Mouse (Mus musculus): ENCODE data around the gene Gm10352. TPM values are rescaled to one million over a fixed set of nuclear protein-coding genes. Genes with fewer than 3 reads are reported as not detected.
"Not testable (repeated sequence)": the region's sequence is repeated elsewhere in the genome, so short reads cannot be mapped to it uniquely, and the experiment has no call there.

Gm10352 gene
- 0.10 TPM in 1 of 2 replicates, not detected in the other for polyA plus RNA-seq (2012; rRNA removed)

- DNase-seq (ENCODE audit: extremely low spot score in 1 of 2, low spot score in 1 of 2) = not testable (repeated sequence)
Measured at GRCm38 (mm10) chrY:2900689-2901088, at the start of gene Gm10352. Gene Gm10352 (plus strand): TSS chrY:2900989.

- not testable (repeated sequence) for DNase-seq (ENCODE audit: extremely low spot score in 1 of 2, low spot score in 1 of 2)
Measured at GRCm38 (mm10) chrY:2932282-2932681, 31.5 kb downstream of the Gm10352 start, which contains the start of gene Gm29289. Gene Gm29289 (plus strand): TSS chrY:2932582.

Other genes starting within 250 kb of the Gm10352 start
- not detected in 2 replicates for gene Sry, start 237.3 kb upstream of the Gm10352 start, polyA plus RNA-seq (2012; rRNA removed)
- gene H2al2b, start 180.3 kb upstream of the Gm10352 start, polyA plus RNA-seq (2012; rRNA removed) = not detected in 2 replicates
- not detected in 2 replicates for gene Gm4064, start 104.8 kb upstream of the Gm10352 start, polyA plus RNA-seq (2012; rRNA removed)
- gene Rbmy, start 70.3 kb upstream of the Gm10352 start, polyA plus RNA-seq (2012; rRNA removed) = not detected in 2 replicates
- gene Gm10256, start 70.3 kb upstream of the Gm10352 start, polyA plus RNA-seq (2012; rRNA removed) = not detected in 2 replicates
- not detected in 2 replicates for gene Gm29289, start 31.6 kb downstream of the Gm10352 start, polyA plus RNA-seq (2012; rRNA removed)

Measured in frontal cortex, adult 2 months (tissue).